Mouse (Mus musculus): ENCODE measurements around the gene Grid1. TPM values are rescaled to one million over a fixed set of nuclear protein-coding genes. Genes with fewer than 3 reads are reported as not detected.

Gene Grid1
- polyA plus RNA-seq, 1 experiment from 2014 or later = 0.91 TPM

GRCm38 (mm10) chr14:35029626-35030025 is 209.7 kb downstream of the Grid1 start:
- Histone ChIP-seq H3K27ac (no peak overlapping the region), H3K9me3 (replicated peaks; ENCODE audit: low read length) (no peaks in the 10 kb centered on the region), H3K36me3 (ENCODE audit: insufficient read depth, low read length) (no peaks in the 10 kb centered on the region), H3K4me2 (ENCODE audit: low read length) (no peak overlapping the region), H3K4me3 (replicated peaks; ENCODE audit: low read depth, low read length) (no peak overlapping the region), H3K9ac (ENCODE audit: low read depth, low read length) (no peak overlapping the region), H3K27me3 (ENCODE audit: insufficient read depth, low read length) (no peaks in the 10 kb centered on the region), H3K4me1 (replicated peaks; ENCODE audit: insufficient read depth, low read length) (no peaks in the 10 kb centered on the region)
- DNase-seq (ENCODE audit: low spot score) = no peak
- no peak for ATAC-seq (replicated peaks; ENCODE audit: low FRiP score, low read depth)
- 95% methylated on average over 2 of the region's 2 CpGs for WGBS
- TF ChIP-seq CTCF (IDR thresholded peaks at IDR 0.05; ENCODE audit: low read depth) = no peak

GRCm38 (mm10) chr14:35030271-35030670 is 210.4 kb downstream of the Grid1 start:
- Histone ChIP-seq H3K4me1 (replicated peaks; ENCODE audit: insufficient read depth, low read length) (no peaks in the 10 kb centered on the region), H3K27me3 (ENCODE audit: insufficient read depth, low read length) (no peaks in the 10 kb centered on the region), H3K27ac (no peak overlapping the region), H3K36me3 (ENCODE audit: insufficient read depth, low read length) (no peaks in the 10 kb centered on the region), H3K4me2 (ENCODE audit: low read length) (no peak overlapping the region), H3K9ac (ENCODE audit: low read depth, low read length) (no peak overlapping the region), H3K9me3 (replicated peaks; ENCODE audit: low read length) (no peaks in the 10 kb centered on the region), H3K4me3 (replicated peaks; ENCODE audit: low read depth, low read length) (no peak overlapping the region)
- no peak for ATAC-seq (replicated peaks; ENCODE audit: low FRiP score, low read depth)
- no peak for TF ChIP-seq CTCF (IDR thresholded peaks at IDR 0.05; ENCODE audit: low read depth)
- WGBS = 68% methylated on average over 2 of the region's 2 CpGs
- no peak for DNase-seq (ENCODE audit: low spot score)

- H3K9ac ChIP-seq (ENCODE audit: low read depth, low read length) = no peak overlapping the region
- no peaks in the 10 kb centered on the region for H3K4me1 ChIP-seq (replicated peaks; ENCODE audit: insufficient read depth, low read length)
- H3K4me2 ChIP-seq (ENCODE audit: low read length) = no peak overlapping the region
- ATAC-seq (replicated peaks; ENCODE audit: low FRiP score, low read depth) = no peak
- no peak overlapping the region for H3K27ac ChIP-seq
- no peaks in the 10 kb centered on the region for H3K9me3 ChIP-seq (replicated peaks; ENCODE audit: low read length)
- no peaks in the 10 kb centered on the region for H3K27me3 ChIP-seq (ENCODE audit: insufficient read depth, low read length)
- H3K36me3 ChIP-seq (ENCODE audit: insufficient read depth, low read length) = no peaks in the 10 kb centered on the region
- H3K4me3 ChIP-seq (replicated peaks; ENCODE audit: low read depth, low read length) = no peak overlapping the region
- 84% methylated on average over 1 of the region's 1 CpGs for WGBS
- DNase-seq (ENCODE audit: low spot score) = no peak
- no peak for TF ChIP-seq CTCF (IDR thresholded peaks at IDR 0.05; ENCODE audit: low read depth)
These were observed 212.4 kb downstream of the Grid1 start for GRCm38 (mm10) chr14:35032283-35032682.

DNA sequence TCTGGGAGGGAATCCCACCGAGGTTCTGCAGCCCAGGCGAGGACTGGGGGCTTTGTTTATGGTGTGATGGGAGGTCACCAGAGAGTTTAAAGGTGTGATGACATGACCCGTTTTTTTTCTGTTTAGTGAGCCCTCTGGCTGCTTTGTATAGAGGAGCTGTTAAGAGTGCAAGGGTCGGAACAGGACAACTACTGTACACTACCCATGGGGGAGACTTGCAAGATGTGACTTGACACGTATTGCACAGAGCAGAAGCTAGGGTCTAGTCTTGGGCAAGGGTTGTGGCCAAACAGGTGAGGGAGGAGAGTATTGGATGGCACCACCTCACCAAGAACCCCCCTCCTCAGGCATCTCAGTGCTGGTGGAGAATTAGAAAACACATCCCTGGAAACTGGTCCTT is 224.4 kb downstream of the Grid1 start:
- DNase-seq (ENCODE audit: low spot score) = no peak
- Histone ChIP-seq H3K36me3 (ENCODE audit: insufficient read depth, low read length) (no peaks in the 10 kb centered on the region), H3K27ac (no peak overlapping the region), H3K9ac (ENCODE audit: low read depth, low read length) (no peak overlapping the region), H3K9me3 (replicated peaks; ENCODE audit: low read length) (no peaks in the 10 kb centered on the region), H3K4me1 (replicated peaks; ENCODE audit: insufficient read depth, low read length) (no peaks in the 10 kb centered on the region), H3K4me2 (ENCODE audit: low read length) (no peak overlapping the region), H3K4me3 (replicated peaks; ENCODE audit: low read depth, low read length) (no peak overlapping the region), H3K27me3 (ENCODE audit: insufficient read depth, low read length) (no peaks in the 10 kb centered on the region)
- TF ChIP-seq CTCF (IDR thresholded peaks at IDR 0.05; ENCODE audit: low read depth) = no peak
- ATAC-seq (replicated peaks; ENCODE audit: low FRiP score, low read depth) = no peak
- WGBS = 46% methylated on average over 5 of the region's 5 CpGs

DNA sequence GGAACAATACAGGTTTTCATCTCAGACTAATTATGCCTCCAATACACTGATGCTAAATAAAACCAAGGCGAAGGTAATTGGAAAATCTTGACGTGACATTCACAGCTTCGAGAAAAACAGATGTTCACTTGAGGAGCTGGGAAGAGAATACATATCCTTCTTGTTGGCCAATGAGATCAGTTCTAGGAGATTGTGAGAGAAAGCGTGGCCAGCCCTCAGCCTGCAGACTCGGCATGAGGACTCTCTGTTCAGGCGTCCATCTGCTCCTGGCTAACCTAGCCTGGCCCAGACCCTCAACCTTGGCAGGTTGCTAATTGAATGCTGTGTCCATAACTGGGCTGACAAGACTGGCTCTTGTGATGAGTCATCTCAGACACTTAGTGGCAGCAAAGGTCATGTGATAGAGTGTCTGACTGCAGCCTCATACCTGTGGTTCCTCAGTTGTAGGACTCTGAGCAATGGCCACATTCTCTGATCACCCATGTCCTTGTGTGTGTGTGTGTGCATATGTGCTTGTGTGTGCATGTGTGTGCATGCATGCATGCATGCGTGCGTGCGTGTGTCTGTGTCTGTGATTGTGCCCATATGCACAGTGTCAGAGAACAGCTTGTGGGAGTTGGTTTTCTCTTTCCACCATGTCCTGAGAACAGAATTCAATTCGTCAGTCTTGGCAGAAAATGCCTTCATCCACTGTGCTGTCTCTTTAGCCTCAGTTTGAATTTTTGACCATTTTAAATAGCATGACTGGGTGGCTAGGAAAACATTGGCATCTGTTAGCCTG is 225.2 kb downstream of the Grid1 start:
- Histone ChIP-seq H3K27ac (no peak overlapping the region), H3K36me3 (ENCODE audit: insufficient read depth, low read length) (no peaks in the 10 kb centered on the region), H3K4me2 (ENCODE audit: low read length) (no peak overlapping the region), H3K27me3 (ENCODE audit: insufficient read depth, low read length) (no peaks in the 10 kb centered on the region), H3K9ac (ENCODE audit: low read depth, low read length) (no peak overlapping the region), H3K4me1 (replicated peaks; ENCODE audit: insufficient read depth, low read length) (no peaks in the 10 kb centered on the region), H3K9me3 (replicated peaks; ENCODE audit: low read length) (no peaks in the 10 kb centered on the region), H3K4me3 (replicated peaks; ENCODE audit: low read depth, low read length) (no peak overlapping the region)
- TF ChIP-seq CTCF (IDR thresholded peaks at IDR 0.05; ENCODE audit: low read depth) = no peak
- DNase-seq (ENCODE audit: low spot score) (no peak), ATAC-seq (replicated peaks; ENCODE audit: low FRiP score, low read depth) (no peak)
- 82% methylated on average over 10 of the region's 10 CpGs for WGBS

DNA sequence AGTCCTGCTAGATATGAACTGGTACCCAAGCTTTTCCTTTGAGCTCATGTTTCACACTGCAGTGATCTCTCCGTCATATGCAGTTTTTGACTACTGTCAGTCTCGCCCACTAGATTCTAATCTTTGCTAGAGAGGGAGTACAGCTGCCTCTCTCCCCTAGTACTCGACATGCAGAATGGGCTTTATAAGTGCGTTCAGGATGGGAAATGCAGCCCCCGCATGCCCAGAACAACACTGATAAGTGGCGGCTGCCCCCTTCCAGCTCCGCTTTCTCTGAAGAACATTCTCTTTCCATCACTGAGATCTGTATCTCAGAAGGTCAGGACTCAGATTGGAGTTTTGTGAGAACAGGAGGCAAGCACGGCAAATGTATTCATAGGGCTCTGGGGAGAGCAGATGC is 229.3 kb downstream of the Grid1 start:
- WGBS = 65% methylated on average over 8 of the region's 8 CpGs
- Histone ChIP-seq H3K9ac (ENCODE audit: low read depth, low read length) (no peak overlapping the region), H3K4me3 (replicated peaks; ENCODE audit: low read depth, low read length) (no peak overlapping the region), H3K36me3 (ENCODE audit: insufficient read depth, low read length) (no peaks in the 10 kb centered on the region), H3K9me3 (replicated peaks; ENCODE audit: low read length) (no peaks in the 10 kb centered on the region), H3K27me3 (ENCODE audit: insufficient read depth, low read length) (no peaks in the 10 kb centered on the region), H3K4me1 (replicated peaks; ENCODE audit: insufficient read depth, low read length) (no peaks in the 10 kb centered on the region), H3K27ac (no peak overlapping the region), H3K4me2 (ENCODE audit: low read length) (no peak overlapping the region)
- no peak for ATAC-seq (replicated peaks; ENCODE audit: low FRiP score, low read depth)
- no peak for TF ChIP-seq CTCF (IDR thresholded peaks at IDR 0.05; ENCODE audit: low read depth)
- DNase-seq (ENCODE audit: low spot score) = no peak

- TF ChIP-seq CTCF (IDR thresholded peaks at IDR 0.05; ENCODE audit: low read depth) = no peak
- Histone ChIP-seq H3K27me3 (ENCODE audit: insufficient read depth, low read length) (no peaks in the 10 kb centered on the region), H3K4me3 (replicated peaks; ENCODE audit: low read depth, low read length) (no peak overlapping the region), H3K36me3 (ENCODE audit: insufficient read depth, low read length) (no peaks in the 10 kb centered on the region), H3K27ac (no peak overlapping the region), H3K9ac (ENCODE audit: low read depth, low read length) (no peak overlapping the region), H3K4me1 (replicated peaks; ENCODE audit: insufficient read depth, low read length) (no peaks in the 10 kb centered on the region), H3K4me2 (ENCODE audit: low read length) (no peak overlapping the region), H3K9me3 (replicated peaks; ENCODE audit: low read length) (no peaks in the 10 kb centered on the region)
- ATAC-seq (replicated peaks; ENCODE audit: low FRiP score, low read depth) (no peak), DNase-seq (ENCODE audit: low spot score) (no peak)
- WGBS = 60% methylated on average over 3 of the region's 3 CpGs
These were observed 234.2 kb downstream of the Grid1 start for GRCm38 (mm10) chr14:35054139-35054538.
